Mouse (Mus musculus) heart, embryonic 12.5 days (tissue): ENCODE data around the gene Bckdk. TPM values are rescaled to one million over a fixed set of nuclear protein-coding genes. Genes with fewer than 3 reads are reported as not detected.
A peak's percentile ranks its signal among the peaks of the same experiment; 100 is the strongest.
"Not testable (repeated sequence)": the region's sequence is repeated elsewhere in the genome, so short reads cannot be mapped to it uniquely, and the experiment has no call there.

Experiments
- ATAC-seq: fragments of 200-750 bp; cut with Nextera tagmentation; 2 replicates; pipeline ENCODE4 v1.8.0; 2017; ENCODE audit warnings: moderate TSS enrichment, moderate library complexity; ENCODE audit not compliant: insufficient number of reproducible peaks, low FRiP score
- H3K27ac ChIP-seq: fragments of 300-500 bp; sonication (generic); 2 replicates; pipeline ENCODE4 v1.5.1; 2016; ENCODE audit warnings: mild to moderate bottlenecking, moderate library complexity; ENCODE audit not compliant: poor library complexity, severe bottlenecking
- H3K27me3 ChIP-seq: fragments of 300-500 bp; sonication (generic); replicated peaks from 2 replicates; pipeline ENCODE4 v1.6.1; 2016; ENCODE audit warnings: mild to moderate bottlenecking, moderate library complexity
- H3K36me3 ChIP-seq: fragments of 300-500 bp; sonication (generic); 2 replicates; pipeline ENCODE4 v1.6.1; 2016; ENCODE audit warnings: mild to moderate bottlenecking, moderate library complexity
- H3K4me1 ChIP-seq: fragments of 300-500 bp; sonication (generic); replicated peaks from 2 replicates; pipeline ENCODE4 v1.6.1; 2016; ENCODE audit warnings: mild to moderate bottlenecking
- H3K4me2 ChIP-seq: fragments of 300-500 bp; sonication (generic); 2 replicates; pipeline ENCODE4 v1.6.1; 2016; ENCODE audit warnings: mild to moderate bottlenecking, moderate library complexity
- H3K4me3 ChIP-seq: fragments of 300-500 bp; sonication (generic); 2 replicates; pipeline ENCODE4 v1.5.1; 2016; ENCODE audit warnings: mild to moderate bottlenecking
- H3K9ac ChIP-seq: fragments of 300-500 bp; sonication (generic); 2 replicates; pipeline ENCODE4 v1.6.1; 2016; ENCODE audit warnings: mild to moderate bottlenecking, moderate library complexity
- H3K9me3 ChIP-seq: fragments of 300-500 bp; sonication (generic); replicated peaks from 2 replicates; pipeline ENCODE4 v1.6.1; 2016; ENCODE audit warnings: mild to moderate bottlenecking, moderate library complexity
- WGBS: fragments of 180-500 bp; shearing (Covaris S2); methylation state at CpG from one replicate; pipeline ENCODE4 v1.1.7; 2016; 5-methylcytosine and 5-hydroxymethylcytosine counted together
- polyA plus RNA-seq: library from polyadenylated mRNA; unstranded; fragments of >200 nt; fragmentation: Nextera tagmentation; extraction: Ambion mirVana; gene quantifications from 2 replicates; pipeline ENCODE4 v1.2.1, GENCODE M21; 2016

Bckdk gene
- polyA plus RNA-seq, 1 experiment from 2014 or later: 129 TPM

- no peak for ATAC-seq
- H3K27me3 ChIP-seq: peaks cover 23% of the 10 kb centered on the region
- H3K9me3 ChIP-seq: no peaks in the 10 kb centered on the region
- no peak overlapping the region for H3K4me2 ChIP-seq
- H3K4me1 ChIP-seq: peaks cover 34% of the 10 kb centered on the region
- 82% methylated on average over 5 of the region's 5 CpGs for WGBS
- H3K4me3 ChIP-seq: no peak overlapping the region
- peaks cover 3% of the 10 kb centered on the region; the same call in 1 of the 2 replicates for H3K36me3 ChIP-seq
- no peak overlapping the region for H3K27ac ChIP-seq
- H3K9ac ChIP-seq: no peak overlapping the region
Measured at GRCm38 (mm10) chr7:127930636-127931035, 26.8 kb downstream of the Bckdk start.

- Histone ChIP-seq H3K27ac (no peak overlapping the region), H3K9ac (peak overlapping the region; percentile 55; the same call in 1 of the 2 replicates), H3K9me3 (no peaks in the 10 kb centered on the region), H3K4me3 (no peak overlapping the region), H3K36me3 (no peaks in the 10 kb centered on the region), H3K4me1 (peaks cover 40% of the 10 kb centered on the region), H3K4me2 (peak overlapping the region; percentile 23; the same call in 1 of the 2 replicates), H3K27me3 (peaks cover 27% of the 10 kb centered on the region)
- no peak for ATAC-seq
- WGBS: 43% methylated on average over 13 of the region's 13 CpGs
Measured at GRCm38 (mm10) chr7:127931351-127932135, 27.7 kb downstream of the Bckdk start.

- Histone ChIP-seq H3K27ac (no peak overlapping the region), H3K4me1 (peaks cover 41% of the 10 kb centered on the region), H3K9ac (no peak overlapping the region), H3K27me3 (peaks cover 28% of the 10 kb centered on the region), H3K36me3 (no peaks in the 10 kb centered on the region), H3K4me3 (no peak overlapping the region), H3K4me2 (no peak overlapping the region), H3K9me3 (no peaks in the 10 kb centered on the region)
- no peak for ATAC-seq
- 26% methylated on average over 13 of the region's 13 CpGs for WGBS
Measured at GRCm38 (mm10) chr7:127932273-127933031, 28.6 kb downstream of the Bckdk start.

- 84% methylated on average over 5 of the region's 5 CpGs for WGBS
- H3K27me3 ChIP-seq: peaks cover 13% of the 10 kb centered on the region
- ATAC-seq: no peak
- H3K36me3 ChIP-seq: no peaks in the 10 kb centered on the region
- no peak overlapping the region for H3K9ac ChIP-seq
- H3K27ac ChIP-seq: no peak overlapping the region
- H3K9me3 ChIP-seq: no peaks in the 10 kb centered on the region
- peaks cover 37% of the 10 kb centered on the region for H3K4me1 ChIP-seq
- no peak overlapping the region for H3K4me2 ChIP-seq
- no peak overlapping the region for H3K4me3 ChIP-seq
Measured at GRCm38 (mm10) chr7:127934075-127934474, 30.2 kb downstream of the Bckdk start.

- H3K36me3 ChIP-seq: no peaks in the 10 kb centered on the region
- H3K9me3 ChIP-seq: no peaks in the 10 kb centered on the region
- peaks cover 8% of the 10 kb centered on the region; the same call in 1 of the 2 replicates for H3K27me3 ChIP-seq
- peak overlapping the region; percentile 61 for H3K27ac ChIP-seq
- H3K4me3 ChIP-seq: peak overlapping the region; percentile 88
- peaks cover 26% of the 10 kb centered on the region for H3K4me1 ChIP-seq
- H3K4me2 ChIP-seq: peak overlapping the region; percentile 96
- 6% methylated on average over 32 of the region's 32 CpGs for WGBS
- peak; percentile 93 for ATAC-seq
- H3K9ac ChIP-seq: peak overlapping the region; percentile 86
Measured at GRCm38 (mm10) chr7:127935028-127935722, 31.3 kb downstream of the Bckdk start.

- peak; percentile 30 for ATAC-seq
- under 1% methylated on average over 38 of the region's 38 CpGs for WGBS
- peak overlapping the region; percentile 96 for H3K4me2 ChIP-seq
- peak overlapping the region; percentile 20; the same call in 1 of the 2 replicates for H3K27ac ChIP-seq
- peaks cover 25% of the 10 kb centered on the region for H3K4me1 ChIP-seq
- H3K9me3 ChIP-seq: no peaks in the 10 kb centered on the region
- H3K36me3 ChIP-seq: no peaks in the 10 kb centered on the region
- H3K4me3 ChIP-seq: peak overlapping the region; percentile 88
- 0 out of 2 replicates have a peak, but pooled peaks cover 5% of the 10 kb centered on the region for H3K27me3 ChIP-seq
- H3K9ac ChIP-seq: peak overlapping the region; percentile 86
Measured at GRCm38 (mm10) chr7:127935748-127936159, 31.9 kb downstream of the Bckdk start.

- H3K9me3 ChIP-seq: no peaks in the 10 kb centered on the region
- peaks cover 22% of the 10 kb centered on the region for H3K4me1 ChIP-seq
- ATAC-seq: no peak
- H3K4me3 ChIP-seq: peak overlapping the region; percentile 88
- H3K9ac ChIP-seq: peak overlapping the region; percentile 86
- peak overlapping the region; percentile 20; the same call in 1 of the 2 replicates for H3K27ac ChIP-seq
- H3K4me2 ChIP-seq: peak overlapping the region; percentile 96
- 0 out of 2 replicates have a peak, but pooled peaks cover 5% of the 10 kb centered on the region for H3K27me3 ChIP-seq
- WGBS: 50% methylated on average over 18 of the region's 18 CpGs
- H3K36me3 ChIP-seq: no peaks in the 10 kb centered on the region
Measured at GRCm38 (mm10) chr7:127936216-127936884, 32.5 kb downstream of the Bckdk start.

- H3K9ac ChIP-seq, H3K4me3 ChIP-seq, H3K27ac ChIP-seq, H3K36me3 ChIP-seq, ATAC-seq, H3K4me2 ChIP-seq, H3K9me3 ChIP-seq, H3K4me1 ChIP-seq: not testable (repeated sequence)
- WGBS: 51% methylated on average over 2 of the region's 2 CpGs
- peaks cover 40% of the 10 kb centered on the region for H3K27me3 ChIP-seq
Measured at GRCm38 (mm10) chr7:127942097-127942496, 38.2 kb downstream of the Bckdk start.

- H3K27ac ChIP-seq: no peak overlapping the region
- H3K27me3 ChIP-seq: peaks cover 42% of the 10 kb centered on the region
- peak overlapping the region; percentile 6 for H3K4me3 ChIP-seq
- no peak; the same call in 1 of the 2 replicates for ATAC-seq
- peaks cover 8% of the 10 kb centered on the region; the same call in 1 of the 2 replicates for H3K4me1 ChIP-seq
- H3K9ac ChIP-seq: peak overlapping the region; percentile 34; the same call in 1 of the 2 replicates
- no peaks in the 10 kb centered on the region for H3K36me3 ChIP-seq
- no peaks in the 10 kb centered on the region for H3K9me3 ChIP-seq
- peak overlapping the region; percentile 56 for H3K4me2 ChIP-seq
- 8% methylated on average over 23 of the region's 23 CpGs for WGBS
Measured at GRCm38 (mm10) chr7:127944614-127945013, 40.7 kb downstream of the Bckdk start.

GRCm38 (mm10) chr7:127946470-127947023 lies 42.7 kb downstream of the Bckdk start, which contains the start of gene Prss36:
Prss36 (minus strand) TSS chr7:127946725.
- no peak for ATAC-seq
- H3K9ac ChIP-seq: no peak within 1 kb of the TSS
- 71% methylated on average over 6 of the region's 6 CpGs for WGBS
- no peaks in the 10 kb centered on the region for H3K36me3 ChIP-seq
- peaks cover 8% of the 10 kb centered on the region; the same call in 1 of the 2 replicates for H3K4me1 ChIP-seq
- no peak within 1 kb of the TSS for H3K27ac ChIP-seq
- no peak within 1 kb of the TSS for H3K4me2 ChIP-seq
- peaks cover 42% of the 10 kb centered on the region for H3K27me3 ChIP-seq
- H3K9me3 ChIP-seq: no peaks in the 10 kb centered on the region
- no peak within 1 kb of the TSS for H3K4me3 ChIP-seq
